Mouse (Mus musculus) ES-E14 (cell line): ENCODE measurements around the gene Erc2. TPM values are rescaled to one million over a fixed set of nuclear protein-coding genes. Genes with fewer than 3 reads are reported as not detected.

Source experiments
- DNase-seq: peaks from one replicate; pipeline ENCODE4 v3.0.0-alpha.2; 2013; ENCODE audit warnings: low read depth, low spot score
- H3K27ac ChIP-seq: 2 replicates; pipeline ENCODE4 v1.5.1; 2012; ENCODE audit warnings: low read depth, mild to moderate bottlenecking, low read length, moderate library complexity, mixed read lengths; ENCODE audit not compliant: poor library complexity, insufficient read depth, severe bottlenecking
- H3K36me3 ChIP-seq: 2 replicates; pipeline ENCODE4 v1.6.1; 2012; ENCODE audit warnings: mild to moderate bottlenecking, low read length, moderate library complexity, mixed read lengths; ENCODE audit not compliant: control insufficient read depth, poor library complexity, insufficient read depth, severe bottlenecking
- H3K4me1 ChIP-seq, 2 experiments: fragments of 150-350 bp in 1 of 2; sonication (generic) in 1 of 2; 2 replicates each; pipeline ENCODE4 v1.6.1; 2012; ENCODE audit warnings: low read length in 2 of 2, mild to moderate bottlenecking in 1 of 2, mixed read lengths in 1 of 2; ENCODE audit not compliant: control insufficient read depth in 2 of 2, insufficient read depth in 2 of 2, poor library complexity in 1 of 2
- H3K4me3 ChIP-seq, 2 experiments: fragments of 150-350 bp in 1 of 2; sonication (generic) in 1 of 2; 2 replicates each; pipeline ENCODE4 v1.5.1; 2012; ENCODE audit warnings: low read length in 2 of 2, low read depth in 1 of 2, mild to moderate bottlenecking in 1 of 2, mixed read lengths in 1 of 2; ENCODE audit not compliant: insufficient read depth in 1 of 2, poor library complexity in 1 of 2, severe bottlenecking in 1 of 2
- H3K9ac ChIP-seq: 2 replicates; pipeline ENCODE4 v1.6.1; 2012; ENCODE audit warnings: low read depth, mild to moderate bottlenecking, low read length, mixed read lengths; ENCODE audit not compliant: poor library complexity, insufficient read depth, severe bottlenecking
- H3K9me3 ChIP-seq: fragments of 150-350 bp; sonication (generic); 2 replicates; pipeline ENCODE4 v1.6.1; 2012; ENCODE audit warnings: low read depth, mild to moderate bottlenecking, low read length; ENCODE audit not compliant: control insufficient read depth, insufficient read depth
- CHD2 ChIP-seq: IDR thresholded peaks from 2 replicates; pipeline ENCODE4 v1.6.1; 2014; ENCODE audit warnings: mild to moderate bottlenecking, low read depth, low read length, inconsistent platforms
- HCFC1 ChIP-seq: IDR thresholded peaks from 2 replicates; pipeline ENCODE4 v1.6.1; 2012; ENCODE audit warnings: low read length, inconsistent platforms, borderline replicate concordance; ENCODE audit not compliant: insufficient read depth
- MAFK ChIP-seq: IDR thresholded peaks from 2 replicates; pipeline ENCODE4 v1.6.1; 2014; ENCODE audit warnings: mild to moderate bottlenecking, low read depth, low read length, inconsistent platforms; ENCODE audit not compliant: insufficient read depth
- ZC3H11A ChIP-seq: IDR thresholded peaks from 2 replicates; pipeline ENCODE4 v1.6.1; 2012; ENCODE audit warnings: low read depth, mild to moderate bottlenecking, inconsistent platforms, low read length, borderline replicate concordance
- ZNF384 ChIP-seq: IDR thresholded peaks from 2 replicates; pipeline ENCODE4 v1.6.1; 2012; ENCODE audit warnings: low read depth, low read length, inconsistent platforms
- in situ Hi-C, 2 experiments: fragments of 600-800 bp; cut with MboI; formaldehyde crosslinking; loops; one replicate each; pipeline ENCODE4 v1.15.1; 2025; ENCODE audit warnings: low sequenced_read_pairs in 2 of 2, inconsistent platforms in 1 of 2; ENCODE audit not compliant: unreplicated experiment in 2 of 2
- total RNA-seq: library from RNA; depleted of rRNA; stranded (reverse); fragments of 300-350 nt; gene quantifications from 2 replicates; pipeline ENCODE4 v1.2.3, GENCODE M21; 2012

The Erc2 gene
- total RNA-seq, 1 experiment = 9.1 TPM

DNA sequence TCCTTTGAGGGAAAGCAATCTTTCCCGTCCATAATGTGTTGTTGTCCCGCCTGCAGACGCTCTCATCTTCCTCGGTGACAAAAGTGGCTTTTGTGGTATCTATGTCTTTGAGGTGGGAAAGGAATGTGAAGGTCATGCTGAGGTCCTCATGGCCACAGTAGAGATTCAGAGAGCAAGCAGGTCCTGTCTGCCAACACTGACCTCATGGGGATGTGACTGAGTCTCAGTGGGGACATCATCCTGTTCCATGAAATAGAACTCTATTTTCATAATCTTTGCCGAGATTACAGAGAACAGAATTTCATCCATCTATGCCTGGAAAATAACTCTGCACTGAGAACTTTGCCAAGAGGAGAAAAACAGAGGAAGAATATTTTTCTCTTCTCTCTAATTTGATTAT lies 324.0 kb downstream of the Erc2 start:
- in situ Hi-C loops = loop anchor here in 1 of 2 experiments (10.0 to 25.0 kb wide), 2 partner anchors 61 to 566 kb away; partner anchors contain the start of gene Wnt5a
- TF ChIP-seq MAFK (no peak), ZNF384 (no peak), CHD2 (no peak), ZC3H11A (no peak), HCFC1 (no peak)

DNA sequence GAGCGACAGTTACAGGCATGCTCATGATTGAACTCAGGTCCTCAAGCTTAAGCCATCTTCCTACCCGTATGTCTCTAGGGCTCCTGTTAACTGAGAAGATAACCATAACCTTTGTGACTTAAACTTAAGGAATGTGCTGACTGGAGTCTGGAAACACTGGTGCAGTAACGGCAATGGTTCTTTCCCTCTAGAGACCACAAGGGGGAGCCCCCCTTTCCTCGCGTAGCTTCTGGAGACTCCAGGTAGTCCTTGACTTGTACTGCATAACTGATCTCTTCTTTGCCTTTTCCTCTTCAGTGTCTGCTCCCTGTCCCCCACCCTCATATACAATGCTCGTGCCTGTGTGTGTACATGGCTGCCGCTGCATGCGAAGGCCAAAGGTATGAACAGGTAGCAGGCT lies 326.2 kb downstream of the Erc2 start:
- Histone ChIP-seq H3K27ac (no peak overlapping the region), H3K36me3 (no peaks in the 10 kb centered on the region), H3K9me3 (no peaks in the 10 kb centered on the region), H3K4me1 (no peaks in the 10 kb centered on the region), H3K9ac (no peak overlapping the region), H3K4me3 (no peak overlapping the region)
- TF ChIP-seq ZC3H11A = peak; percentile 48; the same call in 1 of the 2 replicates
- peak; percentile 37; the same call in 1 of the 2 replicates for TF ChIP-seq MAFK
- no peak for TF ChIP-seq ZNF384
- peak; percentile 60 for DNase-seq
- in situ Hi-C loops = loop anchor here in 1 of 2 experiments (10.0 to 25.0 kb wide), 2 partner anchors 64 to 564 kb away; partner anchors contain the start of gene Wnt5a

More for the DNA sequence above, 324.0 kb downstream of the Erc2 start:
- Histone ChIP-seq H3K9me3 (no peaks in the 10 kb centered on the region), H3K27ac (no peak overlapping the region), H3K9ac (no peak overlapping the region), H3K4me1 (no peaks in the 10 kb centered on the region), H3K36me3 (no peaks in the 10 kb centered on the region), H3K4me3 (no peak overlapping the region)
- no peak for DNase-seq

- in situ Hi-C loops = no loop called here
- no peak overlapping the region for H3K9ac ChIP-seq
Observed at GRCm38 (mm10) chr14:27953814-27954213, 331.6 kb downstream of the Erc2 start.

DNA sequence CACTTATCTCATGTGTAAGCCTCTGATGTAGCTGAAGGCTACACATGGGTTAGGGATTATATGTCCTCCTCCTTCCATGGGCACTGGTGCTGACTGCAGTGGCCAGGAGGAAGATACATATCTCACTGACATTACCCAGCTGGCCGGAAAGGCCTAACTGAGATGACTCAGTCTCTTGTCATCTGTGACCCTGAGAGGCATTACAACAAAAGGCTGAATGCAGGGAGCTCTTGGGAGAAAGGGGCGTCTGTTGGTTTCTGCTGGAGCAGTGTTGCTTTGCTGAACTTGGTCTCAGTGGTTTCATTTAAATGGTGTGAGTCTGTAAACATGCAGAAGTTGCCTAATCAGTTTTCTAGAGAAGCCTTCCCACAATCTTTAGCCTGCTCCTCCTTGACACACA lies 334.6 kb downstream of the Erc2 start:
- H3K9ac ChIP-seq = no peak overlapping the region
- no peak overlapping the region for H3K4me3 ChIP-seq
- H3K36me3 ChIP-seq = no peaks in the 10 kb centered on the region
- no peaks in the 10 kb centered on the region for H3K4me1 ChIP-seq
- H3K27ac ChIP-seq = no peak overlapping the region
- H3K9me3 ChIP-seq = no peaks in the 10 kb centered on the region
- in situ Hi-C loops = no loop called here
- DNase-seq = no peak
- TF ChIP-seq ZNF384 (no peak), ZC3H11A (no peak), HCFC1 (no peak), CHD2 (no peak), MAFK (no peak)

More at GRCm38 (mm10) chr14:27953814-27954213, 331.6 kb downstream of the Erc2 start:
- H3K4me3 ChIP-seq = no peak overlapping the region
- no peak for DNase-seq
- no peaks in the 10 kb centered on the region for H3K4me1 ChIP-seq
- no peaks in the 10 kb centered on the region for H3K36me3 ChIP-seq
- H3K27ac ChIP-seq = no peak overlapping the region
- TF ChIP-seq MAFK (no peak), CHD2 (no peak), ZNF384 (no peak), ZC3H11A (no peak), HCFC1 (no peak)
- H3K9me3 ChIP-seq = no peaks in the 10 kb centered on the region

- in situ Hi-C loops = no loop called here
- H3K9me3 ChIP-seq = no peaks in the 10 kb centered on the region
- H3K4me1 ChIP-seq = no peaks in the 10 kb centered on the region
- no peak overlapping the region for H3K27ac ChIP-seq
- H3K9ac ChIP-seq = no peak overlapping the region
- TF ChIP-seq ZNF384 = no peak
- TF ChIP-seq CHD2 = no peak
- no peak for TF ChIP-seq MAFK
- TF ChIP-seq HCFC1 = no peak
- TF ChIP-seq ZC3H11A = no peak
- no peak for DNase-seq
- H3K4me3 ChIP-seq = no peak overlapping the region
- H3K36me3 ChIP-seq = no peaks in the 10 kb centered on the region
Observed at GRCm38 (mm10) chr14:27973701-27974100, 351.5 kb downstream of the Erc2 start.
